Mouse (Mus musculus) liver, embryonic 12.5 days (tissue): ENCODE measurements around the gene 4930572O03Rik. TPM values are rescaled to one million over a fixed set of nuclear protein-coding genes. Genes with fewer than 3 reads are reported as not detected.
A peak's percentile ranks its signal among the peaks of the same experiment; 100 is the strongest.
"Not testable (repeated sequence)": the region's sequence is repeated elsewhere in the genome, so short reads cannot be mapped to it uniquely, and the experiment has no call there.

Experiments
- ATAC-seq: fragments of 200-750 bp; cut with Nextera tagmentation; 2 replicates; pipeline ENCODE4 v1.8.0; 2017; ENCODE audit warnings: moderate number of reproducible peaks, mild to moderate bottlenecking, moderate library complexity
- H3K27ac ChIP-seq: fragments of 300-500 bp; sonication (generic); 2 replicates; pipeline ENCODE4 v1.5.1; 2016; ENCODE audit warnings: mild to moderate bottlenecking
- H3K27me3 ChIP-seq: fragments of 300-500 bp; sonication (generic); replicated peaks from 2 replicates; pipeline ENCODE4 v1.6.1; 2016; ENCODE audit warnings: mild to moderate bottlenecking, moderate library complexity
- H3K36me3 ChIP-seq: fragments of 300-500 bp; sonication (generic); 2 replicates; pipeline ENCODE4 v1.6.1; 2016; ENCODE audit warnings: mild to moderate bottlenecking, moderate library complexity
- H3K4me1 ChIP-seq: fragments of 300-500 bp; sonication (generic); 2 replicates; pipeline ENCODE4 v1.6.1; 2016
- H3K4me2 ChIP-seq: fragments of 300-500 bp; sonication (generic); 2 replicates; pipeline ENCODE4 v1.6.1; 2016; ENCODE audit warnings: mild to moderate bottlenecking, moderate library complexity
- H3K4me3 ChIP-seq: fragments of 300-500 bp; sonication (generic); 2 replicates; pipeline ENCODE4 v1.5.1; 2016; ENCODE audit warnings: mild to moderate bottlenecking, moderate library complexity
- H3K9ac ChIP-seq: fragments of 300-500 bp; sonication (generic); 2 replicates; pipeline ENCODE4 v1.6.1; 2016; ENCODE audit warnings: mild to moderate bottlenecking, moderate library complexity
- H3K9me3 ChIP-seq: fragments of 300-500 bp; sonication (generic); replicated peaks from 2 replicates; pipeline ENCODE4 v1.6.1; 2016; ENCODE audit warnings: mild to moderate bottlenecking, moderate library complexity
- WGBS: fragments of 180-500 bp; shearing (Covaris S2); methylation state at CpG from one replicate; pipeline ENCODE4 v1.1.7; 2016; ENCODE audit not compliant: insufficient replicate concordance; 5-methylcytosine and 5-hydroxymethylcytosine counted together
- polyA plus RNA-seq: library from polyadenylated mRNA; unstranded; fragments of >200 nt; fragmentation: Nextera tagmentation; extraction: Ambion mirVana; gene quantifications from 2 replicates; pipeline ENCODE4 v1.2.1, GENCODE M21; 2016

The 4930572O03Rik gene
- polyA plus RNA-seq, 1 experiment from 2014 or later, result not detected

- H3K4me1 ChIP-seq, H3K9ac ChIP-seq, H3K9me3 ChIP-seq, H3K4me2 ChIP-seq, H3K27me3 ChIP-seq, H3K36me3 ChIP-seq, H3K4me3 ChIP-seq, H3K27ac ChIP-seq: not testable (repeated sequence)
- ATAC-seq, result peak; percentile 47; the same call in 1 of the 2 replicates
- WGBS, result 72% methylated on average over 5 of the region's 8 CpGs
Measured at GRCm38 (mm10) chr5:15674429-15675244, 17.8 kb upstream of the 4930572O03Rik start.

- not testable (repeated sequence) for H3K9ac ChIP-seq, H3K4me2 ChIP-seq, H3K4me1 ChIP-seq, ATAC-seq, H3K27me3 ChIP-seq, H3K4me3 ChIP-seq, H3K9me3 ChIP-seq, H3K36me3 ChIP-seq, H3K27ac ChIP-seq
- WGBS, result 59% methylated on average over 2 of the region's 2 CpGs
Measured at GRCm38 (mm10) chr5:15673989-15674388, 17.1 kb upstream of the 4930572O03Rik start.

- not testable (repeated sequence) for ATAC-seq, H3K4me3 ChIP-seq, H3K36me3 ChIP-seq, H3K27me3 ChIP-seq, H3K9ac ChIP-seq, H3K4me2 ChIP-seq, H3K9me3 ChIP-seq, H3K27ac ChIP-seq, H3K4me1 ChIP-seq
- 79% methylated on average over 13 of the region's 18 CpGs for WGBS
Measured at GRCm38 (mm10) chr5:15670789-15671188, 13.9 kb upstream of the 4930572O03Rik start.

GRCm38 (mm10) chr5:15663847-15664246, 7.0 kb upstream of the 4930572O03Rik start:
- not testable (repeated sequence) for H3K9ac ChIP-seq, H3K36me3 ChIP-seq, H3K27me3 ChIP-seq, H3K4me3 ChIP-seq, H3K9me3 ChIP-seq, ATAC-seq, H3K27ac ChIP-seq, H3K4me2 ChIP-seq, H3K4me1 ChIP-seq
- 59% methylated on average over 7 of the region's 7 CpGs for WGBS

GRCm38 (mm10) chr5:15652334-15652733, 4.5 kb downstream of the 4930572O03Rik start:
- not testable (repeated sequence) for H3K4me3 ChIP-seq, H3K36me3 ChIP-seq, H3K4me2 ChIP-seq, H3K4me1 ChIP-seq, H3K9me3 ChIP-seq, H3K27me3 ChIP-seq, H3K27ac ChIP-seq, H3K9ac ChIP-seq, ATAC-seq
- WGBS, result 58% methylated on average over 2 of the region's 2 CpGs

GRCm38 (mm10) chr5:15645707-15646106, 11.2 kb downstream of the 4930572O03Rik start:
- not testable (repeated sequence) for H3K27ac ChIP-seq, ATAC-seq, H3K27me3 ChIP-seq, H3K36me3 ChIP-seq, H3K9ac ChIP-seq, H3K4me1 ChIP-seq, H3K4me2 ChIP-seq, H3K4me3 ChIP-seq, H3K9me3 ChIP-seq
- WGBS, result 19% methylated on average over 6 of the region's 6 CpGs

- H3K27ac ChIP-seq, H3K9ac ChIP-seq, H3K36me3 ChIP-seq, ATAC-seq, H3K4me2 ChIP-seq, H3K4me1 ChIP-seq, H3K4me3 ChIP-seq, H3K27me3 ChIP-seq: not testable (repeated sequence)
- 46% methylated on average over 2 of the region's 2 CpGs for WGBS
- peaks cover 12% of the 10 kb centered on the region for H3K9me3 ChIP-seq
Measured at GRCm38 (mm10) chr5:15637637-15638036, 19.2 kb downstream of the 4930572O03Rik start.

- H3K4me1 ChIP-seq, ATAC-seq: not testable (repeated sequence)
- WGBS, result 25% methylated on average over 5 of the region's 5 CpGs
Measured at GRCm38 (mm10) chr5:15630068-15630467, 26.8 kb downstream of the 4930572O03Rik start.

GRCm38 (mm10) chr5:15628136-15628535, 28.7 kb downstream of the 4930572O03Rik start:
- H3K27ac ChIP-seq, H3K9ac ChIP-seq, H3K36me3 ChIP-seq, H3K4me1 ChIP-seq, H3K9me3 ChIP-seq, H3K4me2 ChIP-seq, H3K27me3 ChIP-seq, ATAC-seq, H3K4me3 ChIP-seq: not testable (repeated sequence)
- WGBS, result 18% methylated on average over 1 of the region's 1 CpGs

More at GRCm38 (mm10) chr5:15630068-15630467, 26.8 kb downstream of the 4930572O03Rik start:
- not testable (repeated sequence) for H3K4me3 ChIP-seq, H3K27me3 ChIP-seq, H3K36me3 ChIP-seq, H3K4me2 ChIP-seq, H3K9ac ChIP-seq, H3K27ac ChIP-seq, H3K9me3 ChIP-seq

GRCm38 (mm10) chr5:15618764-15619163, 38.1 kb downstream of the 4930572O03Rik start, which contains the start of gene Speer4d:
Gene Speer4d, plus strand, starts transcription at chr5:15619064.
- H3K4me3 ChIP-seq, H3K36me3 ChIP-seq, H3K4me2 ChIP-seq, H3K4me1 ChIP-seq, ATAC-seq, H3K27ac ChIP-seq, H3K9me3 ChIP-seq, H3K9ac ChIP-seq, H3K27me3 ChIP-seq: not testable (repeated sequence)
- WGBS, result 32% methylated on average over 1 of the region's 1 CpGs

- 58% methylated on average over 3 of the region's 3 CpGs for WGBS
Measured at GRCm38 (mm10) chr5:15616195-15616594, 40.7 kb downstream of the 4930572O03Rik start.

GRCm38 (mm10) chr5:15610695-15611094, 46.2 kb downstream of the 4930572O03Rik start:
- 9% methylated on average over 1 of the region's 1 CpGs for WGBS
- H3K36me3 ChIP-seq, H3K9ac ChIP-seq, H3K27ac ChIP-seq, H3K4me2 ChIP-seq, H3K9me3 ChIP-seq, H3K4me1 ChIP-seq, H3K27me3 ChIP-seq, H3K4me3 ChIP-seq, ATAC-seq: not testable (repeated sequence)

More at GRCm38 (mm10) chr5:15616195-15616594, 40.7 kb downstream of the 4930572O03Rik start:
- H3K9me3 ChIP-seq, H3K4me1 ChIP-seq, H3K27ac ChIP-seq, H3K36me3 ChIP-seq, H3K4me3 ChIP-seq, H3K27me3 ChIP-seq, H3K4me2 ChIP-seq, H3K9ac ChIP-seq, ATAC-seq: not testable (repeated sequence)

GRCm38 (mm10) chr5:15606677-15607076, 50.2 kb downstream of the 4930572O03Rik start:
- not testable (repeated sequence) for H3K4me1 ChIP-seq, H3K27ac ChIP-seq, H3K4me3 ChIP-seq, H3K4me2 ChIP-seq, H3K9me3 ChIP-seq, H3K9ac ChIP-seq, H3K27me3 ChIP-seq, H3K36me3 ChIP-seq
- peak; percentile 59; the same call in 1 of the 2 replicates for ATAC-seq
- 47% methylated on average over 6 of the region's 6 CpGs for WGBS
